Mouse (Mus musculus): ENCODE measurements around the gene Fcrlb.

DNA sequence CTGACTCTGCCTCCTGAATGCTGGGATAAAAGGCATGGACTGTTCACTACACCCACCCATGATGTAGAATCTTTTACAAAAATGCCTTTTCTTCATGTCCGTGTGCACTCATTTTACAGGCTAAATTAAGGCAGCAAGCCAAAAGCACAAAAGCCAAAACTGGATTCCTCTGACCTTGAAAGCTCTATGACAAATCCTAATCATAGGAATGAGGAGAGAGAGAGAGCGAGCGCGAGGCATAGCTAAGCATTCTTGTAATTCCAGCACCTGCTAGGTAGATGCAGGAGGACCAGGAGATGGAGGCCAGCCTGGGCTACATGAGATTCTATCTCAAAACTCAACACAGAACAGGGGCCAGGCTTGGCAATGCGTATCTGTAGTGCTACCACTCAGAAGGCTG lies 35.8 kb downstream of the Fcrlb start:
- TF ChIP-seq EP300 (IDR thresholded peaks at IDR 0.05; ENCODE audit: low read depth) (no peak), CTCF (IDR thresholded peaks at IDR 0.05; ENCODE audit: low read depth) (no peak)

Measured in heart, postnatal 0 days (tissue).